Mouse (Mus musculus) bone marrow macrophage, adult 2 months (primary cell): Measurements from ENCODE around the gene Pax8. TPM values are rescaled to one million over a fixed set of nuclear protein-coding genes. Genes with fewer than 3 reads are reported as not detected.

Experiments used
- H3K27ac ChIP-seq: 2 replicates; pipeline ENCODE4 v1.5.1; 2012; ENCODE audit warnings: low read depth, low read length; ENCODE audit not compliant: insufficient read depth
- H3K4me1 ChIP-seq: 2 replicates; pipeline ENCODE4 v1.6.1; 2012; ENCODE audit warnings: low read length; ENCODE audit not compliant: control insufficient read depth, insufficient read depth
- H3K4me3 ChIP-seq: 2 replicates; pipeline ENCODE4 v1.5.1; 2012; ENCODE audit warnings: mild to moderate bottlenecking, low read length, moderate library complexity; ENCODE audit not compliant: insufficient read depth
- CTCF ChIP-seq: IDR thresholded peaks from 2 replicates; pipeline ENCODE4 v1.5.1; 2012; ENCODE audit warnings: low read depth, mild to moderate bottlenecking, low read length, moderate library complexity
- POLR2A ChIP-seq: IDR thresholded peaks from 2 replicates; pipeline ENCODE4 v1.6.1; 2012; ENCODE audit warnings: mild to moderate bottlenecking, low read depth, low read length, borderline replicate concordance
- polyA plus RNA-seq: library from polyadenylated mRNA; stranded (reverse); fragments of >200 nt; gene quantifications from 2 replicates; pipeline ENCODE4 v1.2.4, GENCODE M21; 2012; ENCODE audit not compliant: missing spikeins, insufficient read depth, insufficient read length

Gene Pax8
- polyA plus RNA-seq, 1 experiment, result not detected

- no peaks in the 10 kb centered on the region for H3K4me1 ChIP-seq
- no peak overlapping the region for H3K4me3 ChIP-seq
- TF ChIP-seq POLR2A (no peak), CTCF (no peak)
- H3K27ac ChIP-seq, result no peak overlapping the region
These were observed 11.8 kb upstream of the Pax8 start for GRCm38 (mm10) chr2:24487056-24487825.

GRCm38 (mm10) chr2:24485398-24485797, 10.0 kb upstream of the Pax8 start:
- Histone ChIP-seq H3K4me1 (no peaks in the 10 kb centered on the region), H3K4me3 (no peak overlapping the region), H3K27ac (no peak overlapping the region)
- TF ChIP-seq POLR2A, result no peak
- no peak for TF ChIP-seq CTCF

DNA sequence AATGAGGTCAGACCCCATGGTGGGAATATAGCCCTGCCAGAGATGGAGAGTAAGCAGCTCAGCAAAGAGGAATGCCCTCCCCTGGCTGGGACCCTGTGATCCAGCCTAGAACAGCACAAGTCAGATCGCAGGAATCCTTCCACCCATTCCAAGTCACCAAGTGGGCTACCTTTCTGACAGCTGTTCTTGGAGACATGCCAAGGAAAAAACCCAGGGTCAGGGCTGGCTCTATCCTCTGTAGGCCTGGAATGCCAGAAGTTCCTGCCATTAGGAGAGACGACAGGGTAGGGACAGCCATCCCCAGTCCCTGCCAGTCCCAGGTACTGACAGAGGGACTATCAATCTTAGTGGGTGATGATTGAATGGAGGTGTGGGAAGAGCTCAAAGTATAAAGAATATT, 4.5 kb upstream of the Pax8 start:
- Histone ChIP-seq H3K27ac (no peak overlapping the region), H3K4me3 (no peak overlapping the region), H3K4me1 (no peaks in the 10 kb centered on the region)
- no peak for TF ChIP-seq CTCF
- TF ChIP-seq POLR2A, result no peak

DNA sequence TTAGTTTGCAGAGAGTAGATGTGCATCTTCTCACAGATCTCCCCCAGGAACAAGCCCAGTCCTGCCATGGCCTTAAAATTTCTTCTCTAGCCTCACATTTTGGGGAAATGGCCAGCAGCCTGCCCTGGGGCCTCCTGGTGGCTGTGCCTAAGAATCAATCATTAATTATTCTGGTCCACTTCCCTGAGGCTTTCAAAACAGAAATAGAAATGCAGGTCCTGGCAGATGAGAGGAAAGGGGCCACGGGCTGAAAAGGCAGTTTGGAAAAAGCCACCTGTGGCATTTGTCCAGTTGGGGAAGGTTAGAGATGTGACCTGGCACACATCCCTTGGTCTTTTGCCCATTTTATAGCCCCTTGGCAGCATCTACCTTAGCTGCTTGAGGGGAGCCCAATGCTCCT, 3.8 kb upstream of the Pax8 start:
- no peaks in the 10 kb centered on the region for H3K4me1 ChIP-seq
- H3K27ac ChIP-seq, result no peak overlapping the region
- TF ChIP-seq CTCF (no peak), POLR2A (no peak)
- H3K4me3 ChIP-seq, result no peak overlapping the region

DNA sequence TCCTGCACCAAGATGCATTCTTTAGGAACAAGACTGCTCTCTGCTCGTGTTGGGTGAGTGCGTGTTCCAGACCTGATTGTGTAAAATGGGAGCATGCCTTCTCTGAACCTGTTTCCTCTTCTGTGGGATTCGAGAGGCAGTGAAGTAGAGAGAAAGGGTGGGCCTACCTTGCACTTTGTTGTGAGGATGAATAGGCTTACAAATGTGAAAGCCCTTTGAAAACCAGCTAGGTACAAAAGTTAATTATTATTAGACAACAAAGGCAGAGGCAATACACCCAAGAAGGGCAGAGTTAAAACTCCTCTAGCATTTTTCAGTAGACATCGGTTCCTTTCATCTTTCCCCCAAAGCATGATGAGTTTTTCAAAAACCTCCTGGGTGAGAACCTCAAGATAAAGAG, 3.2 kb upstream of the Pax8 start:
- Histone ChIP-seq H3K27ac (no peak overlapping the region), H3K4me1 (no peaks in the 10 kb centered on the region), H3K4me3 (no peak overlapping the region)
- TF ChIP-seq CTCF (no peak), POLR2A (no peak)

GRCm38 (mm10) chr2:24474514-24475378, 653 bp downstream of the Pax8 start:
- Histone ChIP-seq H3K4me1 (no peaks in the 10 kb centered on the region), H3K27ac (no peak overlapping the region), H3K4me3 (no peak overlapping the region)
- TF ChIP-seq POLR2A (no peak), CTCF (no peak)

GRCm38 (mm10) chr2:24473641-24474511, 1.5 kb downstream of the Pax8 start:
- H3K27ac ChIP-seq, result no peak overlapping the region
- TF ChIP-seq POLR2A, result no peak
- TF ChIP-seq CTCF, result no peak
- no peak overlapping the region for H3K4me3 ChIP-seq
- H3K4me1 ChIP-seq, result no peaks in the 10 kb centered on the region

GRCm38 (mm10) chr2:24472677-24473076, 2.7 kb downstream of the Pax8 start:
- no peak overlapping the region for H3K4me3 ChIP-seq
- no peaks in the 10 kb centered on the region for H3K4me1 ChIP-seq
- no peak overlapping the region for H3K27ac ChIP-seq
- no peak for TF ChIP-seq CTCF
- no peak for TF ChIP-seq POLR2A

GRCm38 (mm10) chr2:24472111-24472510, 3.3 kb downstream of the Pax8 start:
- no peak overlapping the region for H3K4me3 ChIP-seq
- no peak overlapping the region for H3K27ac ChIP-seq
- TF ChIP-seq POLR2A (no peak), CTCF (no peak)
- no peaks in the 10 kb centered on the region for H3K4me1 ChIP-seq
